Mouse (Mus musculus): ENCODE data around the gene Cnp.
"Not testable (repeated sequence)": the region's sequence is repeated elsewhere in the genome, so short reads cannot be mapped to it uniquely, and the experiment has no call there.

Gene Cnp

GRCm38 (mm10) chr11:100574708-100575483 lies at the start of gene Cnp:
Gene Cnp, plus strand, starts transcription at chr11:100574904.
- in situ Hi-C loops (cut with MboI, MseI), result no loop called here

- in situ Hi-C loops (cut with MboI, MseI), result loop anchor here (5.0 kb wide), 2 partner anchors 43 to 1523 kb away; no protein-coding TSS in a partner anchor
Observed at GRCm38 (mm10) chr11:100524987-100525630, 49.6 kb upstream of the Cnp start.

GRCm38 (mm10) chr11:100526052-100526816 lies 48.5 kb upstream of the Cnp start:
- in situ Hi-C loops (cut with MboI, MseI), result no loop called here

GRCm38 (mm10) chr11:100527066-100527457 lies 47.6 kb upstream of the Cnp start:
- in situ Hi-C loops (cut with MboI, MseI), result no loop called here

- in situ Hi-C loops (cut with MboI, MseI), result no loop called here
Observed at GRCm38 (mm10) chr11:100527458-100528374, 47.0 kb upstream of the Cnp start, which contains the start of gene Acly. Gene Acly, minus strand, starts transcription at chr11:100528000.

- in situ Hi-C loops (cut with MboI, MseI), result no loop called here
Observed at GRCm38 (mm10) chr11:100528375-100529165, 46.1 kb upstream of the Cnp start.

GRCm38 (mm10) chr11:100533871-100534270 lies 40.8 kb upstream of the Cnp start:
- in situ Hi-C loops (cut with MboI, MseI), result no loop called here

GRCm38 (mm10) chr11:100534411-100534810 lies 40.3 kb upstream of the Cnp start:
- in situ Hi-C loops (cut with MboI, MseI), result not testable (repeated sequence)

- in situ Hi-C loops (cut with MboI, MseI), result not testable (repeated sequence)
Observed at GRCm38 (mm10) chr11:100534821-100535220, 39.9 kb upstream of the Cnp start.

- in situ Hi-C loops (cut with MboI, MseI), result no loop called here
Observed at GRCm38 (mm10) chr11:100535996-100536395, 38.7 kb upstream of the Cnp start.

GRCm38 (mm10) chr11:100536466-100536865 lies 38.2 kb upstream of the Cnp start:
- in situ Hi-C loops (cut with MboI, MseI), result no loop called here

GRCm38 (mm10) chr11:100540966-100541365 lies 33.7 kb upstream of the Cnp start:
- in situ Hi-C loops (cut with MboI, MseI), result no loop called here

GRCm38 (mm10) chr11:100541577-100541976 lies 33.1 kb upstream of the Cnp start:
- in situ Hi-C loops (cut with MboI, MseI), result no loop called here

GRCm38 (mm10) chr11:100544832-100545745 lies 29.6 kb upstream of the Cnp start, which contains the start of gene Ttc25:
Gene Ttc25, plus strand, starts transcription at chr11:100545607.
- in situ Hi-C loops (cut with MboI, MseI), result no loop called here

GRCm38 (mm10) chr11:100545746-100546085 lies 29.0 kb upstream of the Cnp start:
- in situ Hi-C loops (cut with MboI, MseI), result no loop called here

- in situ Hi-C loops (cut with MboI, MseI), result no loop called here
Observed at GRCm38 (mm10) chr11:100546955-100547354, 27.7 kb upstream of the Cnp start.

GRCm38 (mm10) chr11:100548141-100548540 lies 26.6 kb upstream of the Cnp start:
- in situ Hi-C loops (cut with MboI, MseI), result no loop called here

GRCm38 (mm10) chr11:100549466-100549865 lies 25.2 kb upstream of the Cnp start:
- in situ Hi-C loops (cut with MboI, MseI), result no loop called here

- in situ Hi-C loops (cut with MboI, MseI), result no loop called here
Observed at GRCm38 (mm10) chr11:100550101-100550500, 24.6 kb upstream of the Cnp start.

All from T-helper 1 cell (primary cell).